Mouse (Mus musculus): ENCODE data around the gene Slc25a33. TPM values are rescaled to one million over a fixed set of nuclear protein-coding genes. Genes with fewer than 3 reads are reported as not detected.
"Not testable (repeated sequence)": the region's sequence is repeated elsewhere in the genome, so short reads cannot be mapped to it uniquely, and the experiment has no call there.

Gene Slc25a33
- total RNA-seq, 2 experiments from 2014 or later: 11.3 to 11.7 TPM

DNA sequence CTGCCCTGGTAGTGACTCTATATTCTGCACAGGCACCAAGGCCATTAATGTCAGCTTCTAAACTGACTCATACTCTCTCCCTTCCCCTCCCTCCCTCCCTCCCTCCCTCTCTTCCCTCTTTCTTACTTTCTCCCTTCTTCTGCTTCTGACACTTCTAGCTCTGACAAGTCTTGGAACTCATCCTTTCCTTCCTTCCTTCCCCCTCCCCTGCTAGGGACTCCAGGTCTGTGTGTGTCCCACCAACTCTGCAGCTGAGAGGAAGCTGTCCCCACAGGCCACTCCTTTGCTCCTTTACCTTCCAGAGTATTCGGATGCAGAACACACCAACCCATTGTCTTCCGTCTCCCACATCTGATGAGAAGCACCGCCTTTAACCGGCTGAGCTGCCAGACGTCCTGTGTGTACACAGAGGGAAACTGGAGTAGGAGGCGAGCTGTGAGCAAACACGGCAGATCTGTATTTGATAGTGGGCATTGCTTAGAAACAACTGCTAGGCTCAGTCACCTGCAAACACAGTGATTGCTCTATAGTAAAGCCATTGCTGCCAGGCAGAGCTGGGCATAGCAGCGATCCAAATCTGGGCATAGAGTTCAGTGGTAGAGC, 1.8 kb upstream of the Slc25a33 start:
- DNase-seq: peak; percentile 17
- intact Hi-C loops (cut with DNase I): loop anchor here (2.0 kb wide), 1 partner anchor 15 kb away; no protein-coding TSS in a partner anchor
- H3K27ac ChIP-seq: peak overlapping the region; percentile 99
- H3K4me3 ChIP-seq: no peak overlapping the region
- TF ChIP-seq CTCF (IDR thresholded peaks at IDR 0.05): no peak

DNA sequence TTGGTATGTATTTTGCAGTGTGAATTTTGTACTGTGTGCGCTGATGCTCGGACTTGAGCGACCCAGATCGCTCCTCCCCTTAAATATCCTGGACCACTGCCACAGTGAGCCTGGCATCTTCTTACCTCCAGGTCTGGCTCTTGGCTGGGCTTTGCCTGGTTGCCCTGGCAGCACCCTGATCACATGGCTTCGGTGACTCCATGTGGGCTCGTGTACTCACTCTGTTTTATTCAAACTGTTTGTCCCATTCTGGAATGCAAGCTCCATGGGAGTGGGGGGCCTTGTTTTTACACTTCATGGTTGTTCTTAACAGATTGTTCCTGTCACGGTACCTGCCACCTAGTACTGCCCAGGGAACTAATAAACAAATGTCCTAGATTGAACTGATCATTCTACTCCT, 1.3 kb upstream of the Slc25a33 start:
- H3K4me3 ChIP-seq: no peak overlapping the region
- TF ChIP-seq CTCF (IDR thresholded peaks at IDR 0.05): no peak
- intact Hi-C loops (cut with DNase I): loop anchor here (2.0 kb wide), 1 partner anchor 15 kb away; no protein-coding TSS in a partner anchor
- DNase-seq: peak; percentile 90
- H3K27ac ChIP-seq: peak overlapping the region; percentile 99

DNA sequence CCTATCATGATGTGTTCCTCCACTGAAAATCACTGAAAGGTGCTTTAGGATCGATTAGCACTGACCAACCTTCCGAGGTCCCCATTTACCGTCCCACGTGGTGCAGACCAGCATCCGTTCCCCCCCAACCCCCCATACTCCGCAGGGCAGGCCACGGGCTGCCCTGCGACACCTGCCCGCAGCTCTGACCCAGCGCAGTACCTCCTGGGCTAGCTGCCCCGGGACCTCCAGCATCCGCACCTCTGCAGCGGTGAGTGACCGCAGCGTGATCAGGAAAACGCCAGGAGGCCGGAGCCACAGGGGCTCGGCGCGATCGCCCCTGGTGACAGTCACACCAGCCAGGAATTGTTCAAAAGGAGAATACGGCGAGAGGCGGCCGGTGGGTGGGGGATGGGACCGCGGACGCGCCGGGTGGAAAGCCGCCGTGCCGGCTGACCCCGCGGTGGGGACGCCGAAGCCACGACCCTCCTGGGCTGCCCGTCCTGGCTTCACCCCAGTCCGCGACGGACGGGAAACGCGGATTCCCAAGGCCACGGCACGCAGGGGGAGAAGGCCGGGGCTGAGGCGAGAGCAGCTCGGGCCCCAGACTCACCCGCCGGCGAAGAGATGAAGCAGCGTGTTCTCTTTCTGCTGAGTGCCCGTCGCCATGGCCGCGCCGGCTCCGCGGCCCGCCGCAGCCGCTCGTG, 526 bp downstream of the Slc25a33 start:
- TF ChIP-seq CTCF (IDR thresholded peaks at IDR 0.05): no peak
- intact Hi-C loops (cut with DNase I): loop anchor here (2.0 kb wide), 1 partner anchor 17 kb away; no protein-coding TSS in a partner anchor
- DNase-seq: peak; percentile 74

DNA sequence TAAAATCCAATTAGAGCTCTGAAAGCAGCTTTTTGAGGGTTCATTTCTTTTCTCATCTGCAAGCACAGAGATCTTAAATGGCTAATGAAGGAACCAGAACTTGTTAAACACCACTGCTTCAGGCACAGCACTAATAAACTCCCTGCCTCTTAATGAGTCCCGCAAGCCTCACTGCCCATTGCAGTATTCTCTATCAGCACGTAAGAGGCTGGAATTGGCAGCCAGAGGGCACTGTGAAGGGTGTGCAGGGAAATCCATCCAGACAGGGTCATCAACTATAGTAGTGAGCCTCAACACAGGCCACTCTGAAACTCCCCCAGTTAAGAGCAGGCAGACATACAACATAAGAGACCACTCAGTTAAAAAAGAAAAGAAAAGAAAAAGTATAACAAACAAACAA, 1.7 kb downstream of the Slc25a33 start:
- Histone ChIP-seq H3K4me3 (peak overlapping the region; percentile 96), H3K27ac (peak overlapping the region; percentile 99)
- DNase-seq: peak; percentile 68
- peak; percentile 57 for TF ChIP-seq CTCF (IDR thresholded peaks at IDR 0.05)
- intact Hi-C loops (cut with DNase I): no loop called here

More for the DNA sequence above, 526 bp downstream of the Slc25a33 start:
- Histone ChIP-seq H3K4me3 (peak overlapping the region; percentile 96), H3K27ac (peak overlapping the region; percentile 99)

DNA sequence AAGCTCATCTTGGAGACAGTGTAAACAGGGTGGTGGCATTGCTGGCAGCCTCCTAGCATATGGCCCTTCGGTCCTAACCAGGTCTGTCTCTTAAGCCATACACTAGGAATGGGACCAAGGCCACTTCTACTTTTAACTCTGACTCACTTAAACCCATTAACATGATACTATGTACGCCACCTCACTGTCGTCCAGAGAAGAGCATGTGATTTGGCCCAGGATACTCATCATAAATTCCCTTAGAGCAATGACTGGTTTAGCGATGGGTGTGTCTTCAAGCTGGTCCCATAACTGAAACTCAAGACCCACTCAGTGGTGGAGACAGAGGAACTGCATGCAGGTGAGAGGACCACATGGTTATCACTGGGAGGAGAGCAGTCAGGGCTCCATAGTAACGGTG, 8.9 kb downstream of the Slc25a33 start:
- DNase-seq: peak; percentile 42
- intact Hi-C loops (cut with DNase I): no loop called here
- no peak overlapping the region for H3K4me3 ChIP-seq
- H3K27ac ChIP-seq: peak overlapping the region; percentile 90
- TF ChIP-seq CTCF (IDR thresholded peaks at IDR 0.05): no peak

DNA sequence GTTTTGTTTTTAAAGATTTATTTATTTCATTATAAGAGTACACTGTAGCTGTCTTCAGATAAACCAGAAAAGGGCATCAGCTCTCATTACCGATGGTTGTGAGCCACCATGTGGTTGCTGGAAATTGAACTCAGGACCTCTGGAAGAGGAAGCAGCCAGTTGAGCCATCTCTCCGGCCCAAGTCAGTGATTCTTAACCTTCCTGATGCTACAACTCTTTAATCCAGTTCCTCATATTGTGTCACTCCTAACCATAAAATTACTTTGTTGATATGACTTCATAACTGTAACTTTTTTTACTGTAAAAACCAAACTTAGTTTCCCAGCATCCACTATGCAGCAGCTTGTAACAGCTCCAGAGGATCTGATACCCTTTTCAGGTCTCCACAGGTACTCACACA, 10.7 kb downstream of the Slc25a33 start:
- intact Hi-C loops (cut with DNase I): no loop called here
- TF ChIP-seq CTCF (IDR thresholded peaks at IDR 0.05): no peak
- no peak for DNase-seq
- Histone ChIP-seq H3K4me3 (no peak overlapping the region), H3K27ac (no peak overlapping the region; the same call in 1 of the 2 replicates)

DNA sequence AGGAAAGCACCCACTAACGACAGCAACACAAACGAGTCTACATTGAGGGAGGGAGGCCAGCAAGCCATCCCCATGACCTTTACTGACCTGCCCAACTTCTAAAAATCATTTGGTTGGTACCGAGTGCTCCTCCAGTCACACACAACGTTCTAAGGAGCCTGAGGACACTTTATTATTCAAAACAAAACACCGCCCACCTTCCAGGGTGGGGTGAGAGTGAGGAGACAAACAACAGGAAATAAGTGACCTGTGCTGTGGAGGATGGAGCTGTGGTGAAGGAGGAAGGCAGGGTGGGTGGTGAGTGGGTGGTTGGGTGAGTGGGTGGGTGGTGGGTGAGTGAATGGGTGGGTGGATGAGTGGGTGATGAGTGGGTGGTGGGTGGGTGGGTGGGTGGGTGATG, 14.6 kb downstream of the Slc25a33 start:
- intact Hi-C loops (cut with DNase I): no loop called here
- Histone ChIP-seq H3K4me3 (no peak overlapping the region), H3K27ac (peak overlapping the region; percentile 67)
- no peak for TF ChIP-seq CTCF (IDR thresholded peaks at IDR 0.05)
- DNase-seq: no peak

DNA sequence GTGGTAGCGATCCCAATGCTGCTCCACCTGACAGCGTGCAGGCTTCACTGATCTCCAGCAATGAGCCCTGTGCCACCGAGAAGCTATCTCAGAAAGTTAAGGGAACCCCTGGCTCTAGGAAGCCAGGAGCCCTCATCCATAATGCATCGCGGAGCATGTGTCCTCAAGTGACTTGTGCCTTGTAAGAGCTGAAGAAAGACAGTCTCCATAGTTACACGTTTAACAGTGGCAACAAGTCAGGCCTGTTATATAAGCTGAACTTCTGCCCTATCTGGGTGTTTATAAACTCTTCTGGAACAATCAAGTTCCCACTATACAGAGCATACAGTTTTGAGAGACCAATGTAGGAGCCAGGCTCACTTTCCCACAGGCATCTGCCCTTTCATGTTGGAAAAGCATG, 15.7 kb downstream of the Slc25a33 start:
- peak overlapping the region; percentile 67 for H3K27ac ChIP-seq
- DNase-seq: no peak
- H3K4me3 ChIP-seq: no peak overlapping the region
- intact Hi-C loops (cut with DNase I): no loop called here
- TF ChIP-seq CTCF (IDR thresholded peaks at IDR 0.05): no peak

DNA sequence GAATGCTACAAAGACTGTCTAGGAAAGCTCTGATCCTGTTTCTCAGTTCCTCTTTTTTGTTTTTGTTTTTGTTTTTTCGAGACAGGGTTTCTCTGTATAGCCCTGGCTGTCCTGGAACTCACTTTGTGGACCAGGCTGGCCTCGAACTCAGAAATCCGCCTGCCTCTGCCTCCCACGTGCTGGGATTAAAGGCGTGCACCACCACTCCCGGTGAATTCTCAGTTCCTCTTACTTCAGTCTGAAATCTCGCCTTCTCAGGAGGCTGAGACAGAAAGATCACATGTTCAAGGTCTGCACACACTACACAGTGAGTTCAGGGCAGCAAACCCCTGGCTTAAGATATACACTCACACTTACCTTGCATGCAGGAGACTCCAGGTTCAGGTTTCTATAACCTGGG, 17.5 kb downstream of the Slc25a33 start:
- DNase-seq; H3K27ac ChIP-seq; H3K4me3 ChIP-seq; intact Hi-C loops (cut with DNase I): not testable (repeated sequence)

DNA sequence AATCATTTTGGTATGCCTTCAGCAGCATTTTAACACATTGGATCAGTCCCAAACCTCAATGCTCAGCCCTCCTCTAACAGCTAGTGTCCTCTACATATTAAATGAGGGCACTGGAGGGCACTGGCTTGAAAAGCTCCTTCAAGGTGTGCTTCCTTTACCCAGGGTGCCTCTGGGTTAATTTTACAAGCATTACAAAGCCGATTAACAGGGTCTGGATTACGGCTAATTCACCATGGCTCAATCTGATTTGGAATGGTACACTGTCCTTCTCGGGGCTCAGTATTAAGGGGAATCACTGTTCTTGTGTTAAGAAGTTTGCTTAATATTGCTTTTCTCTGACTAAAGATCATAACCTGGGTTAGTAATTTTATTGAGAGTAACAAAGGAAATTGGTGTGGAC, 21.2 kb downstream of the Slc25a33 start:
- DNase-seq: no peak
- Histone ChIP-seq H3K27ac (no peak overlapping the region), H3K4me3 (no peak overlapping the region)
- intact Hi-C loops (cut with DNase I): loop anchor here (1.0 to 5.0 kb wide), 2 partner anchors 54 to 205 kb away; no protein-coding TSS in a partner anchor
- TF ChIP-seq CTCF (IDR thresholded peaks at IDR 0.05): no peak

DNA sequence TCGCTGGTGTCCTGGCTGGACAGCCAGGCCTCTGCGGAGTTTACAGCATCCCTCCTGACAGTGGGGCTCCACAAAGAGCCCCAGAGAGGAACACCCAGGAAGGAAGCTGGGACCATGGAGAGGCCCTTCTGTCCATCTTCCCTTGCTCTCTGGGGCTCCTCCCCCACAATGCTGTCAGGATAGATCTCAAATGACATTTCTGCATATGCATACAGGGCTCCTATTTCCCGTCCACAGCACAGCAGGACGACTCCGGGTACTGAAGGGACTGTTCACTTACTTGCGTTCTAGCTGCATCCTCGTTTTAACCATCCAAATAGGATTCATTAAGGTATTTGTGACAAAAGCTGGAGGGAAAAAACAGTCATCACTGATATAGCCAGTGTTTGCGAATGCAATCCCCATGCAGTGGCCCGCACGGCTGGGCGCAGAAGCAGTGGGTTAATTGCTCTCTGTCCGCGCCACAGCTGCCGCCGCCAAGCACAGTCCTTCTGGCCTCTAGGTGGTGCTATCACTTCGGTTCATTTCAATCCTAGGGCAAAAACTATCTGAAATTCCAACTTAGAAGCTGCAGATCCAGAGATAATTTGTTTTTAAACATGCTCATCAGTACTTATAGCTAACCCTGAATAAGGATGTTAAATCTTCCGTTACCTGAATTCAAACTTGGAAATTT, 21.8 kb downstream of the Slc25a33 start:
- Histone ChIP-seq H3K27ac (no peak overlapping the region), H3K4me3 (no peak overlapping the region)
- TF ChIP-seq CTCF (IDR thresholded peaks at IDR 0.05): peak; percentile 94
- DNase-seq: peak; percentile 75
- intact Hi-C loops (cut with DNase I): loop anchor here (1.0 to 5.0 kb wide), 2 partner anchors 55 to 206 kb away; no protein-coding TSS in a partner anchor

DNA sequence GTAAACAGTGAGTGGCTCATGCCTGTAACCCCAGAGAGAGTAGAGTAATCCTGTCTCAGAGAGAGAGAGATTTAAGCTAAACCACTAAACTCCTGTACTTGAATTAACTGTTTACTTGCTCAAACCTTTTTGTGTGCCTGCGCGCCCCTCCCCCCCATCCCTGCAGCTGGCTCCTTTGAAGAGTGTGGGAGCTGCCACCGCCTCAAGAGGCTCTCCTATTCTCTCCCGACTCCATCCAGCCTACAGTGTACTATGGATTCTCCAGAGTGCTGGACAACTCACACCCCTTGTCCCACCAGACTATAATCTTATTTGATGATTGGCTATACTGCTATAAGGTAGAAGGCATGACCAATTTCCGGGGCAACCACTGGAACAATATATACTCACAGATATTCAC, 23.4 kb downstream of the Slc25a33 start:
- TF ChIP-seq CTCF (IDR thresholded peaks at IDR 0.05): no peak
- no peak overlapping the region for H3K4me3 ChIP-seq
- intact Hi-C loops (cut with DNase I): loop anchor here (5.0 kb wide), 1 partner anchor 57 kb away; no protein-coding TSS in a partner anchor
- no peak overlapping the region for H3K27ac ChIP-seq
- DNase-seq: no peak

DNA sequence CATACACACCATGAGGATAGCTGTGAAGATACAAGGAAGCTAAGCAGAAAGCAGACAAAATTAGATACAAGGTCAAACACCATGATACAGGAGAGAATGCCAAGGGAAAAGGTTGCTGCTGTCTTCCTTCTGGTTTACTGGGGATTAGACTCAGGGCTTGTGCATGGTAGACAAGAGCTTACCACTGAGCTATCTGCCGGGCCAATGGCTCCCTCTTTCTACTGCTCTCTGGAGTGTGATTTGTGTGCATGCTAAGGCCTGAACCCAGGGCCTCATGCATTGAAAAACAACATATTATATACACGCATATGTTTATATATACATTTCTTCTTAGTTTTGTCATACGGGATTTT, 24.4 kb downstream of the Slc25a33 start:
- intact Hi-C loops (cut with DNase I): loop anchor here (5.0 kb wide), 1 partner anchor 58 kb away; no protein-coding TSS in a partner anchor
- not testable (repeated sequence) for H3K4me3 ChIP-seq, H3K27ac ChIP-seq, DNase-seq

Data from gastrocnemius, adult 2 months (tissue).